Mouse (Mus musculus): ENCODE measurements around the gene Add2. TPM values are rescaled to one million over a fixed set of nuclear protein-coding genes. Genes with fewer than 3 reads are reported as not detected.

The Add2 gene
- polyA plus RNA-seq, 1 experiment = 1.7 TPM

- Histone ChIP-seq H3K4me3 (ENCODE audit: control insufficient read depth, low read depth, low read length) (no peak overlapping the region), H3K4me1 (ENCODE audit: control insufficient read depth, insufficient read depth, low read length) (peaks cover 4% of the 10 kb centered on the region), H3K27me3 (ENCODE audit: control insufficient read depth, insufficient read depth, low read length) (no peaks in the 10 kb centered on the region), H3K36me3 (ENCODE audit: control insufficient read depth, insufficient read depth, low read length) (no peaks in the 10 kb centered on the region), H3K27ac (ENCODE audit: control insufficient read depth, insufficient read depth, low read depth, low read length) (no peak overlapping the region)
- TF ChIP-seq CTCF (IDR thresholded peaks at IDR 0.05; ENCODE audit: control insufficient read depth, insufficient read depth, insufficient replicate concordance, low read depth, low read length) = peak; percentile 35; the same call in 1 of the 2 replicates
- no peak for TF ChIP-seq POLR2A (IDR thresholded peaks at IDR 0.05; ENCODE audit: control insufficient read depth, low read depth, low read length)
These were observed 107.7 kb downstream of the Add2 start for GRCm38 (mm10) chr6:86136206-86136605.

GRCm38 (mm10) chr6:86141284-86141683 lies 112.8 kb downstream of the Add2 start:
- no peaks in the 10 kb centered on the region for H3K36me3 ChIP-seq (ENCODE audit: control insufficient read depth, insufficient read depth, low read length)

GRCm38 (mm10) chr6:86141820-86142219 lies 113.3 kb downstream of the Add2 start:
- peak; percentile 20; the same call in 1 of the 2 replicates for TF ChIP-seq CTCF (IDR thresholded peaks at IDR 0.05; ENCODE audit: control insufficient read depth, insufficient read depth, insufficient replicate concordance, low read depth, low read length)
- no peak for TF ChIP-seq POLR2A (IDR thresholded peaks at IDR 0.05; ENCODE audit: control insufficient read depth, low read depth, low read length)
- no peaks in the 10 kb centered on the region for H3K36me3 ChIP-seq (ENCODE audit: control insufficient read depth, insufficient read depth, low read length)
- H3K27ac ChIP-seq (ENCODE audit: control insufficient read depth, insufficient read depth, low read depth, low read length) = no peak overlapping the region
- peaks cover 4% of the 10 kb centered on the region for H3K4me1 ChIP-seq (ENCODE audit: control insufficient read depth, insufficient read depth, low read length)
- H3K4me3 ChIP-seq (ENCODE audit: control insufficient read depth, low read depth, low read length) = no peak overlapping the region
- H3K27me3 ChIP-seq (ENCODE audit: control insufficient read depth, insufficient read depth, low read length) = no peaks in the 10 kb centered on the region

More at GRCm38 (mm10) chr6:86141284-86141683, 112.8 kb downstream of the Add2 start:
- Histone ChIP-seq H3K4me3 (ENCODE audit: control insufficient read depth, low read depth, low read length) (no peak overlapping the region), H3K4me1 (ENCODE audit: control insufficient read depth, insufficient read depth, low read length) (peaks cover 4% of the 10 kb centered on the region), H3K27ac (ENCODE audit: control insufficient read depth, insufficient read depth, low read depth, low read length) (no peak overlapping the region), H3K27me3 (ENCODE audit: control insufficient read depth, insufficient read depth, low read length) (no peaks in the 10 kb centered on the region)
- TF ChIP-seq POLR2A (IDR thresholded peaks at IDR 0.05; ENCODE audit: control insufficient read depth, low read depth, low read length) = no peak

- Histone ChIP-seq H3K4me3 (ENCODE audit: control insufficient read depth, low read depth, low read length) (no peak overlapping the region), H3K27ac (ENCODE audit: control insufficient read depth, insufficient read depth, low read depth, low read length) (no peak overlapping the region), H3K36me3 (ENCODE audit: control insufficient read depth, insufficient read depth, low read length) (no peaks in the 10 kb centered on the region), H3K27me3 (ENCODE audit: control insufficient read depth, insufficient read depth, low read length) (no peaks in the 10 kb centered on the region), H3K4me1 (ENCODE audit: control insufficient read depth, insufficient read depth, low read length) (peaks cover 4% of the 10 kb centered on the region)
- TF ChIP-seq POLR2A (IDR thresholded peaks at IDR 0.05; ENCODE audit: control insufficient read depth, low read depth, low read length) (no peak), CTCF (IDR thresholded peaks at IDR 0.05; ENCODE audit: control insufficient read depth, insufficient read depth, insufficient replicate concordance, low read depth, low read length) (no peak)
These were observed 116.5 kb downstream of the Add2 start for GRCm38 (mm10) chr6:86144986-86145385.

GRCm38 (mm10) chr6:86148518-86148917 lies 120.0 kb downstream of the Add2 start:
- no peak for TF ChIP-seq CTCF (IDR thresholded peaks at IDR 0.05; ENCODE audit: control insufficient read depth, insufficient read depth, insufficient replicate concordance, low read depth, low read length)
- TF ChIP-seq POLR2A (IDR thresholded peaks at IDR 0.05; ENCODE audit: control insufficient read depth, low read depth, low read length) = no peak
- H3K4me3 ChIP-seq (ENCODE audit: control insufficient read depth, low read depth, low read length) = no peak overlapping the region
- H3K36me3 ChIP-seq (ENCODE audit: control insufficient read depth, insufficient read depth, low read length) = no peaks in the 10 kb centered on the region
- no peak overlapping the region for H3K27ac ChIP-seq (ENCODE audit: control insufficient read depth, insufficient read depth, low read depth, low read length)
- H3K4me1 ChIP-seq (ENCODE audit: control insufficient read depth, insufficient read depth, low read length) = no peaks in the 10 kb centered on the region
- no peaks in the 10 kb centered on the region for H3K27me3 ChIP-seq (ENCODE audit: control insufficient read depth, insufficient read depth, low read length)

GRCm38 (mm10) chr6:86149001-86149400 lies 120.5 kb downstream of the Add2 start:
- H3K27ac ChIP-seq (ENCODE audit: control insufficient read depth, insufficient read depth, low read depth, low read length) = no peak overlapping the region
- no peaks in the 10 kb centered on the region for H3K36me3 ChIP-seq (ENCODE audit: control insufficient read depth, insufficient read depth, low read length)
- TF ChIP-seq CTCF (IDR thresholded peaks at IDR 0.05; ENCODE audit: control insufficient read depth, insufficient read depth, insufficient replicate concordance, low read depth, low read length) = no peak
- no peak for TF ChIP-seq POLR2A (IDR thresholded peaks at IDR 0.05; ENCODE audit: control insufficient read depth, low read depth, low read length)
- no peak overlapping the region for H3K4me3 ChIP-seq (ENCODE audit: control insufficient read depth, low read depth, low read length)
- H3K4me1 ChIP-seq (ENCODE audit: control insufficient read depth, insufficient read depth, low read length) = no peaks in the 10 kb centered on the region
- H3K27me3 ChIP-seq (ENCODE audit: control insufficient read depth, insufficient read depth, low read length) = no peaks in the 10 kb centered on the region

GRCm38 (mm10) chr6:86152676-86153075 lies 124.2 kb downstream of the Add2 start:
- TF ChIP-seq CTCF (IDR thresholded peaks at IDR 0.05; ENCODE audit: control insufficient read depth, insufficient read depth, insufficient replicate concordance, low read depth, low read length) (no peak), POLR2A (IDR thresholded peaks at IDR 0.05; ENCODE audit: control insufficient read depth, low read depth, low read length) (no peak)
- H3K4me3 ChIP-seq (ENCODE audit: control insufficient read depth, low read depth, low read length) = no peak overlapping the region
- H3K27ac ChIP-seq (ENCODE audit: control insufficient read depth, insufficient read depth, low read depth, low read length) = no peak overlapping the region
- H3K36me3 ChIP-seq (ENCODE audit: control insufficient read depth, insufficient read depth, low read length) = no peaks in the 10 kb centered on the region
- peaks cover 6% of the 10 kb centered on the region for H3K4me1 ChIP-seq (ENCODE audit: control insufficient read depth, insufficient read depth, low read length)
- no peaks in the 10 kb centered on the region for H3K27me3 ChIP-seq (ENCODE audit: control insufficient read depth, insufficient read depth, low read length)

- H3K4me3 ChIP-seq (ENCODE audit: control insufficient read depth, low read depth, low read length) = no peak overlapping the region
- no peak overlapping the region for H3K27ac ChIP-seq (ENCODE audit: control insufficient read depth, insufficient read depth, low read depth, low read length)
- peaks cover 6% of the 10 kb centered on the region for H3K4me1 ChIP-seq (ENCODE audit: control insufficient read depth, insufficient read depth, low read length)
- no peaks in the 10 kb centered on the region for H3K27me3 ChIP-seq (ENCODE audit: control insufficient read depth, insufficient read depth, low read length)
- no peak for TF ChIP-seq POLR2A (IDR thresholded peaks at IDR 0.05; ENCODE audit: control insufficient read depth, low read depth, low read length)
- TF ChIP-seq CTCF (IDR thresholded peaks at IDR 0.05; ENCODE audit: control insufficient read depth, insufficient read depth, insufficient replicate concordance, low read depth, low read length) = no peak
- no peaks in the 10 kb centered on the region for H3K36me3 ChIP-seq (ENCODE audit: control insufficient read depth, insufficient read depth, low read length)
These were observed 125.0 kb downstream of the Add2 start for GRCm38 (mm10) chr6:86153436-86153990.
